9 mouse cellular contexts compared by ENCODE assay signal in the genomic region with DNA sequence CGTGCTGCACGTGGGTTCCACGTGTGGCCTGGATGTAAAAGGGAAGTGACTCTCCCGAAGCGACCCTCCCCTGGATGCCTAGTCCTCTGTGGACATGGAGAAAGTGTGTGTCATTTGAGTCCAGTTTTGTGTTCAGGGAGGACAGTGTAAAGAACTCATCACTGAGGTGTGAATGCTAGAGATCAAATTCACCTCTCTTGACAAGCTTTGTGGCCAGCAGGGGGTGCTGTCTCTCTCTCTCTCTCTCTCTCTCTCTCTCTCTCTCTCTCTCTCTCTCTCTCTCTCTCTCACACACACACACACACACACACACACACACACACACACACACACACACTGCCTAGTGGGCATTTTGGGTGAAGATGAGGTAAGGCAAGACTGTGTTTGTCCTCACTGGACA.
DNase-seq lines count a peak whose midpoint lies in the region; ATAC-seq and TF ChIP-seq lines count a peak whose summit lies in the region.
"Had no signal": no experiment of that assay in that cellular context is flagged by ENCODE, and none has a peak within 500 bp of the region (broad histone marks: within the 10 kb centered on the region; RNA-seq: fewer than 3 reads in every experiment).

No protein-coding gene starts in this region.

- H3K27ac ChIP-seq in heart, postnatal 0 days (ENCODE audit: low read depth) = no peak overlapping the region
- no peak overlapping the region for H3K27ac ChIP-seq in midbrain, embryonic 10.5 days (replicated peaks)
- no peak overlapping the region for H3K27ac ChIP-seq in midbrain, embryonic 15.5 days
- H3K27ac ChIP-seq: liver, embryonic 15.5 days had no signal

- H3K9ac ChIP-seq in heart, postnatal 0 days (replicated peaks; ENCODE audit: low read depth, low read length) = no peak overlapping the region
- H3K9ac ChIP-seq in midbrain, embryonic 15.5 days = no peak overlapping the region
- H3K9ac ChIP-seq: liver, embryonic 15.5 days had no signal

- no peaks in the 10 kb centered on the region for H3K36me3 ChIP-seq in heart, postnatal 0 days (replicated peaks; ENCODE audit: control insufficient read depth, insufficient read depth, low read length)
- H3K36me3 ChIP-seq in midbrain, embryonic 10.5 days = no peaks in the 10 kb centered on the region
- H3K36me3 ChIP-seq in midbrain, embryonic 15.5 days (replicated peaks) = peaks cover 3% of the 10 kb centered on the region; the same call in 1 of the 2 replicates
- H3K36me3 ChIP-seq: liver, embryonic 15.5 days had no signal

- TF ChIP-seq CTCF in heart, postnatal 0 days (IDR thresholded peaks at IDR 0.05; ENCODE audit: low read depth) = peak; percentile 42

- H3K4me2 ChIP-seq in heart, postnatal 0 days (ENCODE audit: low read depth, low read length) = no peak overlapping the region
- H3K4me2 ChIP-seq in midbrain, embryonic 15.5 days = no peak overlapping the region
- H3K4me2 ChIP-seq: liver, embryonic 15.5 days had no signal

- H3K4me1 ChIP-seq in heart, postnatal 0 days (ENCODE audit: control insufficient read depth, insufficient read depth) = no peaks in the 10 kb centered on the region
- peaks cover 5% of the 10 kb centered on the region; the same call in 1 of the 2 replicates for H3K4me1 ChIP-seq in midbrain, embryonic 10.5 days
- no peaks in the 10 kb centered on the region for H3K4me1 ChIP-seq in midbrain, embryonic 15.5 days
- H3K4me1 ChIP-seq: liver, embryonic 15.5 days had no signal

- no peaks in the 10 kb centered on the region for H3K27me3 ChIP-seq in heart, postnatal 0 days (ENCODE audit: control insufficient read depth, insufficient read depth, low read length)
- no peaks in the 10 kb centered on the region for H3K27me3 ChIP-seq in midbrain, embryonic 10.5 days (ENCODE audit: low read depth, poor library complexity, severe bottlenecking)
- no peaks in the 10 kb centered on the region for H3K27me3 ChIP-seq in midbrain, embryonic 15.5 days (replicated peaks)
- H3K27me3 ChIP-seq: liver, embryonic 15.5 days had no signal

- no peak for DNase-seq in heart, postnatal 0 days (ENCODE audit: low spot score)
- no peak for DNase-seq in heart, adult 8-10 months (ENCODE audit: low spot score)
- peak; percentile 28 for DNase-seq in midbrain, embryonic 10.5 days (ENCODE audit: low spot score)
- DNase-seq in cerebellum, postnatal 4 days (ENCODE audit: low spot score in 2 of 2) = peak; percentile 45 to 57
- DNase-seq in lung, postnatal 36 days = peak; percentile 20
- no peak for DNase-seq in urinary bladder, postnatal 4 days (ENCODE audit: low spot score in 2 of 2)
- DNase-seq in heart, adult 9 months (ENCODE audit: low spot score in 2 of 2) = no peak

- no peak overlapping the region for H3K4me3 ChIP-seq in heart, postnatal 0 days (ENCODE audit: low read depth, low read length)
- no peak overlapping the region for H3K4me3 ChIP-seq in midbrain, embryonic 10.5 days
- H3K4me3 ChIP-seq in midbrain, embryonic 15.5 days = no peak overlapping the region
- H3K4me3 ChIP-seq: liver, embryonic 15.5 days had no signal

- WGBS in heart, postnatal 0 days = 65% methylated on average over 5 of the region's 5 CpGs
- WGBS in midbrain, embryonic 10.5 days = 86% methylated on average over 5 of the region's 5 CpGs
- 85% methylated on average over 5 of the region's 5 CpGs for WGBS in midbrain, embryonic 15.5 days

- TF ChIP-seq EP300 in heart, postnatal 0 days (IDR thresholded peaks at IDR 0.05; ENCODE audit: low read depth) = no peak

- ATAC-seq in heart, postnatal 0 days (ENCODE audit: insufficient read depth, low read depth) = no peak
- no peak for ATAC-seq in midbrain, embryonic 15.5 days (replicated peaks)

- no peaks in the 10 kb centered on the region for H3K9me3 ChIP-seq in heart, postnatal 0 days (replicated peaks; ENCODE audit: control insufficient read depth, low read length)
- H3K9me3 ChIP-seq in midbrain, embryonic 10.5 days (replicated peaks) = no peaks in the 10 kb centered on the region
- H3K9me3 ChIP-seq in midbrain, embryonic 15.5 days = no peaks in the 10 kb centered on the region
- H3K9me3 ChIP-seq: liver, embryonic 15.5 days had no signal

Comparison
In these comparisons a context has a peak if more than half of its experiments do, and no peak if none do; other contexts are left out.
1. DNase-seq: peak in midbrain, embryonic 10.5 days (single experiment), cerebellum, postnatal 4 days (2 of 2) and lung, postnatal 36 days (single experiment); none in heart, postnatal 0 days (single experiment), heart, adult 8-10 months (single experiment), urinary bladder, postnatal 4 days (0 of 2) and heart, adult 9 months (0 of 2).